Mouse (Mus musculus) CH12F3 (cell line): ENCODE results near the gene Ebf1.

Source experiments
- in situ Hi-C: fragments of 300-500 bp; cut with MboI; formaldehyde crosslinking; loops from 2 replicates; pipeline ENCODE4 v1.14.3; 2020; ENCODE audit warnings: low sequenced_read_pairs

Gene Ebf1

GRCm38 (mm10) chr11:44822312-44822711, 205.2 kb downstream of the Ebf1 start:
- in situ Hi-C loops: no loop called here

- in situ Hi-C loops: no loop called here
Measured at GRCm38 (mm10) chr11:44832227-44832939, 215.3 kb downstream of the Ebf1 start.

GRCm38 (mm10) chr11:44832940-44833254, 215.8 kb downstream of the Ebf1 start:
- in situ Hi-C loops: no loop called here

- in situ Hi-C loops: no loop called here
Measured at GRCm38 (mm10) chr11:44833351-44833996, 216.4 kb downstream of the Ebf1 start.

GRCm38 (mm10) chr11:44835166-44835565, 218.0 kb downstream of the Ebf1 start:
- in situ Hi-C loops: no loop called here

- in situ Hi-C loops: no loop called here
Measured at GRCm38 (mm10) chr11:44837592-44837991, 220.5 kb downstream of the Ebf1 start.

- in situ Hi-C loops: no loop called here
Measured at GRCm38 (mm10) chr11:44841127-44842056, 224.3 kb downstream of the Ebf1 start.

GRCm38 (mm10) chr11:44851874-44852273, 234.8 kb downstream of the Ebf1 start:
- in situ Hi-C loops: no loop called here

GRCm38 (mm10) chr11:44852921-44853320, 235.8 kb downstream of the Ebf1 start:
- in situ Hi-C loops: no loop called here

- in situ Hi-C loops: no loop called here
Measured at GRCm38 (mm10) chr11:44854496-44854895, 237.4 kb downstream of the Ebf1 start.

- in situ Hi-C loops: no loop called here
Measured at GRCm38 (mm10) chr11:44861108-44861507, 244.0 kb downstream of the Ebf1 start.

GRCm38 (mm10) chr11:44863910-44864309, 246.8 kb downstream of the Ebf1 start:
- in situ Hi-C loops: no loop called here

GRCm38 (mm10) chr11:44866476-44867149, 249.5 kb downstream of the Ebf1 start:
- in situ Hi-C loops: no loop called here

GRCm38 (mm10) chr11:44867433-44867832, 250.3 kb downstream of the Ebf1 start:
- in situ Hi-C loops: no loop called here

- in situ Hi-C loops: no loop called here
Measured at GRCm38 (mm10) chr11:44873876-44874275, 256.8 kb downstream of the Ebf1 start.

GRCm38 (mm10) chr11:44875171-44875570, 258.1 kb downstream of the Ebf1 start:
- in situ Hi-C loops: no loop called here

GRCm38 (mm10) chr11:44881056-44881683, 264.1 kb downstream of the Ebf1 start:
- in situ Hi-C loops: no loop called here

GRCm38 (mm10) chr11:44882476-44882970, 265.4 kb downstream of the Ebf1 start:
- in situ Hi-C loops: no loop called here

- in situ Hi-C loops: no loop called here
Measured at GRCm38 (mm10) chr11:44884337-44884736, 267.2 kb downstream of the Ebf1 start.

GRCm38 (mm10) chr11:44886897-44887296, 269.8 kb downstream of the Ebf1 start:
- in situ Hi-C loops: no loop called here
